Mouse (Mus musculus): ENCODE measurements around the gene Rnase1. TPM values are rescaled to one million over a fixed set of nuclear protein-coding genes. Genes with fewer than 3 reads are reported as not detected.

Rnase1 gene
- polyA plus RNA-seq, 1 experiment from 2014 or later: 0.20 TPM

GRCm38 (mm10) chr14:51130315-51130940 is 16.2 kb downstream of the Rnase1 start:
- Histone ChIP-seq H3K9ac (ENCODE audit: low read length) (no peak overlapping the region), H3K4me1 (ENCODE audit: control insufficient read depth, insufficient read depth, low read length) (no peaks in the 10 kb centered on the region), H3K4me3 (ENCODE audit: low read depth, low read length) (no peak overlapping the region), H3K27me3 (ENCODE audit: control insufficient read depth, insufficient read depth, low read length) (no peaks in the 10 kb centered on the region), H3K36me3 (ENCODE audit: control insufficient read depth, insufficient read depth, low read length) (no peaks in the 10 kb centered on the region), H3K9me3 (ENCODE audit: control insufficient read depth, low read length) (no peaks in the 10 kb centered on the region), H3K4me2 (ENCODE audit: low read depth, severe bottlenecking) (no peak overlapping the region), H3K27ac (replicated peaks; ENCODE audit: low read depth, low read length) (no peak overlapping the region)
- ATAC-seq (ENCODE audit: insufficient number of reproducible peaks, low FRiP score, low TSS enrichment, low read depth): no peak
- no peak for DNase-seq (ENCODE audit: low spot score)
- 87% methylated on average over 9 of the region's 9 CpGs for WGBS

GRCm38 (mm10) chr14:51129624-51129975 is 17.0 kb downstream of the Rnase1 start:
- Histone ChIP-seq H3K4me2 (ENCODE audit: low read depth, severe bottlenecking) (no peak overlapping the region), H3K9me3 (ENCODE audit: control insufficient read depth, low read length) (no peaks in the 10 kb centered on the region)
- no peak for DNase-seq (ENCODE audit: low spot score)

GRCm38 (mm10) chr14:51128775-51129623 is 17.6 kb downstream of the Rnase1 start:
- Histone ChIP-seq H3K4me1 (ENCODE audit: control insufficient read depth, insufficient read depth, low read length) (no peaks in the 10 kb centered on the region), H3K27ac (replicated peaks; ENCODE audit: low read depth, low read length) (no peak overlapping the region), H3K36me3 (ENCODE audit: control insufficient read depth, insufficient read depth, low read length) (no peaks in the 10 kb centered on the region), H3K9me3 (ENCODE audit: control insufficient read depth, low read length) (no peaks in the 10 kb centered on the region), H3K9ac (ENCODE audit: low read length) (no peak overlapping the region), H3K4me2 (ENCODE audit: low read depth, severe bottlenecking) (no peak overlapping the region), H3K27me3 (ENCODE audit: control insufficient read depth, insufficient read depth, low read length) (no peaks in the 10 kb centered on the region), H3K4me3 (ENCODE audit: low read depth, low read length) (no peak overlapping the region)
- 86% methylated on average over 9 of the region's 9 CpGs for WGBS
- ATAC-seq (ENCODE audit: insufficient number of reproducible peaks, low FRiP score, low TSS enrichment, low read depth) (no peak), DNase-seq (ENCODE audit: low spot score) (no peak)

More at GRCm38 (mm10) chr14:51129624-51129975, 17.0 kb downstream of the Rnase1 start:
- 65% methylated on average over 4 of the region's 4 CpGs for WGBS
- Histone ChIP-seq H3K4me1 (ENCODE audit: control insufficient read depth, insufficient read depth, low read length) (no peaks in the 10 kb centered on the region), H3K36me3 (ENCODE audit: control insufficient read depth, insufficient read depth, low read length) (no peaks in the 10 kb centered on the region), H3K27me3 (ENCODE audit: control insufficient read depth, insufficient read depth, low read length) (no peaks in the 10 kb centered on the region), H3K27ac (replicated peaks; ENCODE audit: low read depth, low read length) (no peak overlapping the region), H3K4me3 (ENCODE audit: low read depth, low read length) (no peak overlapping the region), H3K9ac (ENCODE audit: low read length) (no peak overlapping the region)
- ATAC-seq (ENCODE audit: insufficient number of reproducible peaks, low FRiP score, low TSS enrichment, low read depth): no peak

- 59% methylated on average over 2 of the region's 2 CpGs for whole genome bisulfite sequencing
- Histone ChIP-seq H3K36me3 (ENCODE audit: control insufficient read depth, insufficient read depth, low read length) (no peaks in the 10 kb centered on the region), H3K27me3 (ENCODE audit: control insufficient read depth, insufficient read depth, low read length) (no peaks in the 10 kb centered on the region), H3K4me2 (ENCODE audit: low read depth, severe bottlenecking) (no peak overlapping the region), H3K4me1 (ENCODE audit: control insufficient read depth, insufficient read depth, low read length) (no peaks in the 10 kb centered on the region), H3K27ac (replicated peaks; ENCODE audit: low read depth, low read length) (no peak overlapping the region), H3K4me3 (ENCODE audit: low read depth, low read length) (no peak overlapping the region), H3K9ac (ENCODE audit: low read length) (no peak overlapping the region), H3K9me3 (ENCODE audit: control insufficient read depth, low read length) (no peaks in the 10 kb centered on the region)
- no peak for DNase-seq (ENCODE audit: low spot score)
- peak; percentile 26; the same call in 1 of the 2 replicates for ATAC-seq (ENCODE audit: insufficient number of reproducible peaks, low FRiP score, low TSS enrichment, low read depth)
Observed at GRCm38 (mm10) chr14:51127648-51128258, 18.8 kb downstream of the Rnase1 start.

- H3K4me2 ChIP-seq (ENCODE audit: low read depth, severe bottlenecking): no peak overlapping the region
- 87% methylated on average over 6 of the region's 6 CpGs for WGBS
- no peaks in the 10 kb centered on the region for H3K36me3 ChIP-seq (ENCODE audit: control insufficient read depth, insufficient read depth, low read length)
- DNase-seq (ENCODE audit: low spot score): no peak
- no peak for ATAC-seq (ENCODE audit: insufficient number of reproducible peaks, low FRiP score, low TSS enrichment, low read depth)
- H3K9ac ChIP-seq (ENCODE audit: low read length): no peak overlapping the region
- no peaks in the 10 kb centered on the region for H3K4me1 ChIP-seq (ENCODE audit: control insufficient read depth, insufficient read depth, low read length)
- no peak overlapping the region for H3K27ac ChIP-seq (replicated peaks; ENCODE audit: low read depth, low read length)
- H3K4me3 ChIP-seq (ENCODE audit: low read depth, low read length): no peak overlapping the region
- H3K9me3 ChIP-seq (ENCODE audit: control insufficient read depth, low read length): no peaks in the 10 kb centered on the region
- H3K27me3 ChIP-seq (ENCODE audit: control insufficient read depth, insufficient read depth, low read length): no peaks in the 10 kb centered on the region
Observed at GRCm38 (mm10) chr14:51125684-51126083, 20.9 kb downstream of the Rnase1 start.

- Histone ChIP-seq H3K4me1 (ENCODE audit: control insufficient read depth, insufficient read depth, low read length) (no peaks in the 10 kb centered on the region), H3K9ac (ENCODE audit: low read length) (no peak within 1 kb of the TSS), H3K36me3 (ENCODE audit: control insufficient read depth, insufficient read depth, low read length) (no peaks in the 10 kb centered on the region), H3K4me2 (ENCODE audit: low read depth, severe bottlenecking) (no peak within 1 kb of the TSS), H3K27me3 (ENCODE audit: control insufficient read depth, insufficient read depth, low read length) (no peaks in the 10 kb centered on the region), H3K9me3 (ENCODE audit: control insufficient read depth, low read length) (no peaks in the 10 kb centered on the region), H3K4me3 (ENCODE audit: low read depth, low read length) (no peak within 1 kb of the TSS), H3K27ac (replicated peaks; ENCODE audit: low read depth, low read length) (no peak within 1 kb of the TSS)
- DNase-seq (ENCODE audit: low spot score): no peak
- ATAC-seq (ENCODE audit: insufficient number of reproducible peaks, low FRiP score, low TSS enrichment, low read depth): no peak
- whole genome bisulfite sequencing: 51% methylated on average over 12 of the region's 12 CpGs
Observed at GRCm38 (mm10) chr14:51113916-51114560, 32.5 kb downstream of the Rnase1 start, which contains the start of gene Eddm3b. TSS of gene Eddm3b (plus strand) at chr14:51114426.

GRCm38 (mm10) chr14:51113476-51113875 is 33.1 kb downstream of the Rnase1 start:
- Histone ChIP-seq H3K4me1 (ENCODE audit: control insufficient read depth, insufficient read depth, low read length) (no peaks in the 10 kb centered on the region), H3K4me2 (ENCODE audit: low read depth, severe bottlenecking) (no peak overlapping the region), H3K9me3 (ENCODE audit: control insufficient read depth, low read length) (no peaks in the 10 kb centered on the region), H3K36me3 (ENCODE audit: control insufficient read depth, insufficient read depth, low read length) (no peaks in the 10 kb centered on the region), H3K27ac (replicated peaks; ENCODE audit: low read depth, low read length) (no peak overlapping the region), H3K9ac (ENCODE audit: low read length) (no peak overlapping the region), H3K4me3 (ENCODE audit: low read depth, low read length) (no peak overlapping the region), H3K27me3 (ENCODE audit: control insufficient read depth, insufficient read depth, low read length) (no peaks in the 10 kb centered on the region)
- 37% methylated on average over 9 of the region's 9 CpGs for WGBS
- no peak for ATAC-seq (ENCODE audit: insufficient number of reproducible peaks, low FRiP score, low TSS enrichment, low read depth)
- DNase-seq (ENCODE audit: low spot score): no peak

- no peak overlapping the region for H3K9ac ChIP-seq (ENCODE audit: low read length)
- H3K27me3 ChIP-seq (ENCODE audit: control insufficient read depth, insufficient read depth, low read length): no peaks in the 10 kb centered on the region
- H3K9me3 ChIP-seq (ENCODE audit: control insufficient read depth, low read length): no peaks in the 10 kb centered on the region
- H3K4me3 ChIP-seq (ENCODE audit: low read depth, low read length): no peak overlapping the region
- H3K4me1 ChIP-seq (ENCODE audit: control insufficient read depth, insufficient read depth, low read length): no peaks in the 10 kb centered on the region
- no peak for ATAC-seq (ENCODE audit: insufficient number of reproducible peaks, low FRiP score, low TSS enrichment, low read depth)
- DNase-seq (ENCODE audit: low spot score): no peak
- 76% methylated on average over 3 of the region's 3 CpGs for WGBS
- no peak overlapping the region for H3K4me2 ChIP-seq (ENCODE audit: low read depth, severe bottlenecking)
- H3K27ac ChIP-seq (replicated peaks; ENCODE audit: low read depth, low read length): no peak overlapping the region
- no peaks in the 10 kb centered on the region for H3K36me3 ChIP-seq (ENCODE audit: control insufficient read depth, insufficient read depth, low read length)
Observed at GRCm38 (mm10) chr14:51111966-51112365, 34.6 kb downstream of the Rnase1 start.

All from limb, embryonic 11.5 days (tissue).